Mouse (Mus musculus) layer of hippocampus, adult 2 months (tissue): ENCODE results near the gene Sez6. TPM values are rescaled to one million over a fixed set of nuclear protein-coding genes. Genes with fewer than 3 reads are reported as not detected.

Experiments used
- DNase-seq, 2 experiments: peaks; one replicate each; pipeline ENCODE4 v3.0.0; 2022; ENCODE audit warnings: low spot score in 2 of 2
- H3K27ac ChIP-seq: fragments of 200-600 bp; 2 replicates; pipeline ENCODE4 v1.8.1; 2022
- H3K4me3 ChIP-seq: fragments of 200-600 bp; 2 replicates; pipeline ENCODE4 v1.8.1; 2022; ENCODE audit warnings: mild to moderate bottlenecking
- CTCF ChIP-seq: fragments of 200-600 bp; conservative IDR thresholded peaks from 2 replicates; pipeline ENCODE4 v1.8.1; 2022; ENCODE audit warnings: antibody characterized with exemption, mild to moderate bottlenecking, moderate library complexity
- total RNA-seq, 2 experiments: library from RNA; stranded (reverse); gene quantifications; 2 replicates each; pipeline ENCODE4 v1.2.3; 2021

The Sez6 gene
- total RNA-seq, 2 experiments from 2014 or later, result 154 to 159 TPM

GRCm38 (mm10) chr11:77980281-77981204, 49.9 kb downstream of the Sez6 start:
- H3K4me3 ChIP-seq, result no peak overlapping the region
- peak; percentile 84 for TF ChIP-seq CTCF
- peak; percentile 55 to 66 for DNase-seq
- H3K27ac ChIP-seq, result peak overlapping the region; percentile 97

GRCm38 (mm10) chr11:77981609-77982440, 51.2 kb downstream of the Sez6 start:
- DNase-seq, result peak; percentile 90 to 99
- Histone ChIP-seq H3K4me3 (peak overlapping the region; percentile 60), H3K27ac (peak overlapping the region; percentile 97)
- no peak for TF ChIP-seq CTCF

DNA sequence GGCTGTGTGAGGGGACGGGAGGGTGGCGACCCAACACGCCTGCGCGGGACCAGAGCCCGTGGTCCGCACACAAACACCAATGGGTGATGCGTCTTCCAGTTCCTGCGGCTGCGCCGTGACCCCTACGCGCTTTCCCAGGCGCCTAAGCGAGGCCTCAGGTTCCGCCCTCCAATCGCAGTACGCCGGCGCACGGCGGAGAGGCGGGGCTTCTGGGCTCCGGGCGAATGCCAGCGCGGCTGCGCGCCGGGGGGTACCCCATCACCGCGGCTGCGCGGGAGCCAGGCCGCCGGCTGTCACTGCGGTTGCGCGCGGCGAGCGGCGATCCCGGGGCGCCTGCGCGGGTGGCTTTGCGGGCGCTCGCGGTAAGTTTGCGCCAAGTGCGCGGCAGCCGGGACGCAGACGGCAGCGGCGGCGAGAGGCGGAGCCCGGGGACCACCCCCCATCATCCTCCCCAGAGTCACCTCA, 51.9 kb downstream of the Sez6 start, which contains the start of gene Phf12:
Gene Phf12, plus strand, starts transcription at position 314 of the 465 bp plus-strand sequence.
- peak; percentile 99 to 100 for DNase-seq
- no peak for TF ChIP-seq CTCF
- Histone ChIP-seq H3K27ac (peak within 1 kb of the TSS; percentile 97), H3K4me3 (peak within 1 kb of the TSS; percentile 76)

DNA sequence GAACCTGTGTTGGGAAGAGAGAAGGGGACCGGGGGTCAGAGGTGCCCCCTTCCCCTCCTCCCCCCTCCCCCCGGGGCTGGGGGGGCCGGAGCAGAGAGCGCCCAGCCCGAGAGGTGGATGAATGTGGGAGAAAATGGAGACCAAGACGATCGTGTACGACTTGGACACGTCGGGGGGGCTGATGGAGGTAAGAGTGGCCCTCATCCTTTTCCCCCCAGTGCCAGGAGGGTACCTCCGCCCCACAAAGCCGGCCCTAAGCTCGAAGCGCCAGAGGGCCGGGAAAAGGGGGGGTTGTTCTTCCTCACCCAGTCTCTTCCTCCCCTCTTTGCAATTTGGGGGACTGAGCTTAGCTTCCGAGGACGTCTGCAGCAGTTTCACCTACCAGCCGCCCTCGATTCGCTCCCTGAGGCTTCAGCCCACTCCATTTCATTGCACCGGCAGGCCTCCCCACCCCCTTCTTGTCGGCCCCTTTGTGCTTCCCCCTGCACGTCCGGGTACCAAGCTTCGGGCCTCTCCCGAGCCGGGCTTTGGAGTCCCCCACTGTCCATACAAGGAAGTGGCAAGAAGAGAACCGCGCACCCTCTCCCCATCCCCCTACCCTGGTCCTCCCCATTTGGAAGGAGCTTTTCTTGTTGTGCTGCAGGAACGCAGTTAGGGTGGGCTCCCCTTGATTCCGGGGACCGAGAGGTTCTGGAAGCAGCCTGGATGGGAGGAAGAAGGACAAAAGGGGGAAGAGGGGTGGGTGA, 52.8 kb downstream of the Sez6 start:
- peak; percentile 20; the same call in 1 of the 2 replicates for TF ChIP-seq CTCF
- peak overlapping the region; percentile 91 for H3K27ac ChIP-seq
- peak overlapping the region; percentile 76 for H3K4me3 ChIP-seq
- DNase-seq, result peak; percentile 63 to 64

- H3K4me3 ChIP-seq, result peak overlapping the region; percentile 76
- peak overlapping the region; percentile 91 for H3K27ac ChIP-seq
- DNase-seq, result peak; percentile 46 to 66
- peak; percentile 21; the same call in 1 of the 2 replicates for TF ChIP-seq CTCF
Observed at GRCm38 (mm10) chr11:77983937-77984835, 53.6 kb downstream of the Sez6 start.

- no peak for TF ChIP-seq CTCF
- H3K4me3 ChIP-seq, result peak overlapping the region; percentile 76
- peak; percentile 37 to 51 for DNase-seq
- peak overlapping the region; percentile 91 for H3K27ac ChIP-seq
Observed at GRCm38 (mm10) chr11:77984836-77985231, 54.2 kb downstream of the Sez6 start.

- Histone ChIP-seq H3K4me3 (peak overlapping the region; percentile 76), H3K27ac (peak overlapping the region; percentile 91; the same call in 1 of the 2 replicates)
- TF ChIP-seq CTCF, result no peak
- DNase-seq, result no peak
Observed at GRCm38 (mm10) chr11:77985541-77986065, 55.0 kb downstream of the Sez6 start.

- peak in 1 of 2 experiments; percentile 31 for DNase-seq
- Histone ChIP-seq H3K4me3 (no peak overlapping the region), H3K27ac (no peak overlapping the region)
- TF ChIP-seq CTCF, result no peak
Observed at GRCm38 (mm10) chr11:77989071-77989690, 58.6 kb downstream of the Sez6 start.

DNA sequence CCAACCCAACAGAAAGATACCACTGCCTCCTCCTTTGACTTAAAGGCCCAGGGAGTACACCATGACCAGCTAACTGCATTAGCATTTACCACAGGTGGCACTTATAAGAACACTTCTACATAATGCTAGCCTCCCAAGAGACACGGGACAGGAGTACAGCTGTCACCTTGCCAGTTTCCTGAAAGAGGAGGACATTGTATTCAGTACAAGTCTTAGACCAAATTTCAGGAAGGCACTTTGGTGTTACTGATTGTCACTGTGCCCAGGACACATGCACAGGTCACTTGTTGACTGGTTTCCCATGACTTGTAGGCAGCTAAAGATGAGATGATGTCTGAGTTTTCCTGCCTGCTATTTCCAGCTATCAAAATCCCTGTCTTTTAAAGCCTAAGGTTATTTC, 65.0 kb downstream of the Sez6 start:
- no peak overlapping the region for H3K27ac ChIP-seq
- no peak overlapping the region for H3K4me3 ChIP-seq
- no peak for TF ChIP-seq CTCF
- no peak for DNase-seq

DNA sequence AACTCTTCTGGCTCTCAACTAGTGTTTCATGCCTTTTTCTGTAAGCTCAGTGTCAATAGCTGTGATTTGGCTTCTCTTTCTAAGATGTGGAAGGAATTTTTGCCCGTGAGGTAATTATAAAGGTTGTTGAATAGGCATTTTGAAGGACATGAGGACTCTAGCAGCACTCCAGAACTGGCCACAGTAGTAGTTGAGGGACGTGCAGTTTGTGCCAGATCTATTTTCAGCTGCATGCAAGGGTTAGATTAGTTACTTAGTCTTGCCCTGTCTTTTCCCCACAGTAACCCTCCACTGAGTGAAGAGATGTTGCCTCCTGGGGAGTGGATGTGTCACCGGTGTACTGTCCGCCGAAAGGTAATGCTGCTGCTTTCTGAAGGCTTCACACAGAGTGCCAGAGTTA, 75.8 kb downstream of the Sez6 start:
- no peak for DNase-seq
- no peak overlapping the region for H3K27ac ChIP-seq
- H3K4me3 ChIP-seq, result no peak overlapping the region
- no peak for TF ChIP-seq CTCF

- peak; percentile 65 to 75 for DNase-seq
- Histone ChIP-seq H3K27ac (no peak overlapping the region), H3K4me3 (no peak overlapping the region)
- peak; percentile 94 for TF ChIP-seq CTCF
Observed at GRCm38 (mm10) chr11:78019676-78020075, 89.1 kb downstream of the Sez6 start.
